Mouse (Mus musculus): Measurements from ENCODE around the gene Abcb1a. TPM values are rescaled to one million over a fixed set of nuclear protein-coding genes. Genes with fewer than 3 reads are reported as not detected.
"Not testable (repeated sequence)": the region's sequence is repeated elsewhere in the genome, so short reads cannot be mapped to it uniquely, and the experiment has no call there.

The Abcb1a gene
- total RNA-seq, 2 experiments from 2014 or later = 12.0 to 12.4 TPM

GRCm38 (mm10) chr5:8722867-8723266 lies 63.0 kb downstream of the Abcb1a start:
- DNase-seq (ENCODE audit: low spot score in 2 of 2) = no peak

- DNase-seq (ENCODE audit: low spot score in 2 of 2) = no peak
Measured at GRCm38 (mm10) chr5:8727760-8728159, 67.9 kb downstream of the Abcb1a start.

GRCm38 (mm10) chr5:8732639-8733038 lies 72.8 kb downstream of the Abcb1a start:
- DNase-seq (ENCODE audit: low spot score in 2 of 2) = no peak

GRCm38 (mm10) chr5:8733307-8733706 lies 73.4 kb downstream of the Abcb1a start:
- DNase-seq (ENCODE audit: low spot score in 2 of 2) = not testable (repeated sequence)

- DNase-seq (ENCODE audit: low spot score in 2 of 2) = no peak
Measured at GRCm38 (mm10) chr5:8736389-8736788, 76.5 kb downstream of the Abcb1a start.

- no peak for DNase-seq (ENCODE audit: low spot score in 2 of 2)
Measured at GRCm38 (mm10) chr5:8737062-8737461, 77.2 kb downstream of the Abcb1a start.

- not testable (repeated sequence) for DNase-seq (ENCODE audit: low spot score in 2 of 2)
Measured at GRCm38 (mm10) chr5:8747244-8747643, 87.4 kb downstream of the Abcb1a start.

- DNase-seq (ENCODE audit: low spot score in 2 of 2) = no peak
Measured at GRCm38 (mm10) chr5:8772866-8773265, 113.0 kb downstream of the Abcb1a start.

GRCm38 (mm10) chr5:8778311-8778710 lies 118.4 kb downstream of the Abcb1a start:
- no peak for DNase-seq (ENCODE audit: low spot score in 2 of 2)

GRCm38 (mm10) chr5:8778751-8779150 lies 118.9 kb downstream of the Abcb1a start:
- DNase-seq (ENCODE audit: low spot score in 2 of 2) = no peak

GRCm38 (mm10) chr5:8792281-8792680 lies 132.4 kb downstream of the Abcb1a start:
- no peak for DNase-seq (ENCODE audit: low spot score in 2 of 2)

Other genes starting within 250 kb of the Abcb1a start
- gene Dbf4, start 237.4 kb upstream of the Abcb1a start, total RNA-seq (2021) = 1 to 10 TPM; 5.7 to 6.0 TPM
- gene Slc25a40, start 237.2 kb upstream of the Abcb1a start, total RNA-seq (2021) = 10 to 100 TPM; 10.2 to 11.2 TPM
- gene Rundc3b, start 37.1 kb upstream of the Abcb1a start, total RNA-seq (2021) = 10 to 100 TPM; 39.8 to 43.0 TPM
- gene Abcb1b, start 138.1 kb downstream of the Abcb1a start, total RNA-seq (2021) = 1 to 10 TPM; 3.9 to 5.2 TPM
- 1 to 10 TPM; 4.2 to 5.4 TPM for gene Abcb4, start 233.6 kb downstream of the Abcb1a start, total RNA-seq (2021)